Mouse (Mus musculus): ENCODE data around the gene Pdcd7.
A peak's percentile ranks its signal among the peaks of the same experiment; 100 is the strongest.

Gene Pdcd7

DNA sequence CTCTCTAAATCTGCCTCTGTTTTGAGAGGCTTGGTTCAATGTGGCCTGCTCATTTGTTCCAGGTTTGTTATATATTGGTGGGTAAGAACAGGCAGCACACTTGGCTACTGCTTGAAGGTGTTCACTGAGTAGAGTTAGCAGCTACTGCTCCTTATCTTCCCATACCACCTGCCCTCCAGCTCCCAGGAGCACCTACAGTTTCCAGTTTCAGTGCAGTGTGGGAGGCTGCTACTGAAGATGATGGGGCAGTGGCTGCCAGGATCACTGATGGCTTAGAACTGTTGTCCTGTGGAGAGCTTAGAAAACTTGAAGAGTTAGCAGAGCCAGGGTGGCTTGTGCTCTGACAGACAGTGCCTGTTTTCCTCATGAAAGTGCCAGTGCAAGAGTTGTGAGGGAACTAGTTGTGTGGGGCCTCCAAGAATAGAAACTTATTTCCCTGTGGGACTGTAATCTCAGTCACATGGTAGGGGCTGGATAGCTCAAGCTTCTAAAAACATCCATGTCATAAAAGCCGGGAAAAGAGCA is 13.1 kb downstream of the Pdcd7 start:
- no peak for DNase-seq

DNA sequence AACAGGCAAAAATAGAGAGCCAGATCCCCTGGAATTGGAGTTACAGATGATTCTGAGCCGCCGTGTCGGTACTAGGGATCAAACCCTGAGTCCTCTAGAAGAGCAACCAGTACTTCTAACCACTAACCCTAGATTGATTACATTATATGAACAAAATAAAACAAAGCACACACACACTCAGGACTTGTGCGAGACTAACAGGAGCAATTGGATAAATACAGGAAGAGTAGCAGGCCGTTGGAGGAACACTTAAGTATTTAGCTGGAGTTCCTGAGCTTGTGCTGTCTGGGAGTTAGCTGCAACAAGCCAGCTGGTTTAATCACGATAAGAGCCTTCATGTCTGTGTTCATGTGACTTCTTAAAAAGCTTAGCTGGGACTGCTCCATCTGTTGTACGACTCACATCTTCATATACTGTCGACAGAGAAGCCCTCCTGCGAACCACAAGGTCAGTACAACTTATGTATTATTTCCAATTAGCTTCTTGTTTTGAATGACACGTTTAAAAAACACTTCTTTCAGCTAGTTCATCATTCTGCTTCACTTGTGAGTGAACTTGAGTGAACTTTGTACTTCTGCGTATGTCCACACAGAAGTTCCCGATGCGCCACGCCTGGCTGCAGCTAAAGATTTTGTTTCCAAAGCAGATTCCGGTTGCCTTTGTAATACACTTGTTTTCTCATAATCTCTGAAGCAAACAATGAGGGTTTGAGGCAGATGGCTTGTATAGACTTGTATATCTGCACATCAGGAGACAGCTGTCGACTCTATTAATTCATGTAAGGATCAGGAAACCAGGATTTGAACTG is 14.9 kb downstream of the Pdcd7 start, which contains the start of gene Ubap1l:
Gene Ubap1l, plus strand, starts transcription at position 401 of the 808 bp plus-strand sequence.
- no peak for DNase-seq

DNA sequence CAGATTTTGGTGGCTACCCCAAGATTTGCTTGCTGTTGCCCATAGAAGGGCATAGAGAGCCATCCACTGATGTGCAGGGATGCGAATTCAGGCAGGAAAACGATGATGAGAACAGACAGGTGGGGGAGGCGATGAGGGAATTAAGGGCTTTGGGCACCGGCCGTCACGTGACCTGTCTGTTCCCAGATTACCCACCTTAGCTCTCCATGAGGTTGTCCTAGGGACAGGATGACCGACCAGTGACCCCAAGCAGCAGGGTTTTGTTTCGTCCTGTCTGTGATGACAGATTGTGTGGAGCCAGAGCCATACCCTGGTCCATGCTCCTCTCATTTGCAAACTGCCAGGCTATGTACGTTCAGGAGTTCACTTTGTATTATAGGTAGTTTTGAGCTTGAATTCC is 17.8 kb downstream of the Pdcd7 start:
- no peak for DNase-seq

DNA sequence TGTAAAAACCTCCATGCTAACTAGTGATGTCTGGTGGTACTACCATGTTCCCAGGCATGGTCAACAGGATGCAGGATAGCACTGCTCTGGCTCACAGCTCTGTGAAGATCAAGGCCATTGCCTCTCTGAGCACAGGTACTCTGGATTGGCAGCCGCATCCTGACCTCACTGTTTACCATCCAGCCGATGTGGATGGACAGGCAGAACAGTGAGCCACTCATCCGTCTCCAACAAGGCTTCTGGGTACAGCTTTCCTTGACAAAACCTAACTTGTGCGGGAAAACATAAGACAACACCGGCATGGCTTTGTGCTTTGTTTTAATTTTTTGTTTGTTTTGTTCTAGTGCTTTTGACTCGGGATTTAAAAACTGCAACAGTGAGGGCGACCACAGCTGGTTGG is 19.8 kb downstream of the Pdcd7 start:
- no peak for DNase-seq

DNA sequence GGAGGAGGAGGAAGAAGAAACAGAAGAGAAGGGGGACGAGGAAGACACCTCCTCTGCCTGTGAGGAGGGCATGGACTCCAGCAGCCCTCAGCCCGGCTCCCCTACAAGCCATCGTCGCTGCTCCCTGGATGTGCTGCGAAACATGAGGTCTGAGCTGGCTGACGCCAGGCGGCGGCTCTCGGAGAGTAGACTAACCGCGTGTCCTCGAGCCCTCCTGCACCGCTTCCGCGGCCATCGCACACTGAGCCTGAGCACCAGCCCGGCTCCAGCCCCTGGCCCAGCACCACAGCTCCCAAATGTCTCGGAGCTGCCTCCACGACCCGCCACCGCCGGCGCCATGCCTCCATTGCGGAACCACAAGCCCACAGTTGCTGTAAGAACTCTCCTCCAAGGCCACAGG is 25.9 kb downstream of the Pdcd7 start:
- no peak for DNase-seq

DNA sequence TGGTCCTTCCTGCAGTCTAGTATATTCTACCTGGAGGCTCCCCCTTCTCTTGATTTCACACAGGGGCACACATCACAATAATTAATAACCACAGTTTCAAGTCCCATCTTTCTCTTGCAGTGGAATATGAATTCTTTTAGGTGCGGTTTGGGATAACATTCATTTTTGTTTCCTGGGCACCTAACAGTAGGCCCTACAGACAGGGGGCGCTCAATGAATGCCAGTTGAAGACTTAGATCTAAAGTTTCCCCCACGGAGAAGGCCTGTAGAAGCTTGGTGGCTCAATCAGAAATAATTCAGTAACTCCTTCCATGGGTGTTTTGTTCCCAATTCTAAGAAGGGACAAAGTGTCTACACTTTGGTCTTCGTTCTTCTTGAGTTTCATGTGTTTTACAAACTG is 26.5 kb downstream of the Pdcd7 start:
- no peak for DNase-seq

DNA sequence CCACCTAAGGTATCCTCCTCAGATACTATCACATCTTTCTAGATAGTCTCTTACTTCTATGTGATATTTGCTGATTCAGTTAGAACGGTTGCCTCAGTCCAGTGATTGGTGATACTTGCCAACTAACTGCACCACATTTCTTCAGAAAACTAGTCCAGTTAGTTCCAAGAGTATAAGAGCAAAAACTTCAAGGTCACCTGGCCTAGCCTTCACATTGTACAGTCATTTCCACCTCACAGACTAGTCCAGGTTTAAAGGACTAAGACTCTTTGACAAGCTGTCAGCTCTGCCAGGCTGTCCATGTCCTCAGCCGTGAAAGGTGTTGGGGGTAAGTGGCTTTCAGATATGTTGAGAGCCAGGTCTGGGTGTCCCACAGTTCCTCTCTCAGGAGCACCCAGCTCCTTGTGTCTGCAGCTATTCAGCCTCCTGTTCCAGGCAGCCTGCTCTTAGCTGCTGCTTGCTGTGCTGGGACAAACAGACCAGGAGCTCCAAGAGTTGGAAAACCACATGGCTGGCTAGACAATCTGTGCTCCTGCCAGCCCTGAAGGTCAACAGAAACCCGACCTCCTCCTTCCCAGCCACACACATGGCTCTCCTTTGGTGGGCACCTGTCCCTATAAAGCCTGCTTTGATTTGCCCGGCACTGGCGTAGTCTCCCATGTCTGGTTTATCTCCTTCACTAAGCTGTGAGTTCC is 28.7 kb downstream of the Pdcd7 start:
- DNase-seq, result no peak

DNA sequence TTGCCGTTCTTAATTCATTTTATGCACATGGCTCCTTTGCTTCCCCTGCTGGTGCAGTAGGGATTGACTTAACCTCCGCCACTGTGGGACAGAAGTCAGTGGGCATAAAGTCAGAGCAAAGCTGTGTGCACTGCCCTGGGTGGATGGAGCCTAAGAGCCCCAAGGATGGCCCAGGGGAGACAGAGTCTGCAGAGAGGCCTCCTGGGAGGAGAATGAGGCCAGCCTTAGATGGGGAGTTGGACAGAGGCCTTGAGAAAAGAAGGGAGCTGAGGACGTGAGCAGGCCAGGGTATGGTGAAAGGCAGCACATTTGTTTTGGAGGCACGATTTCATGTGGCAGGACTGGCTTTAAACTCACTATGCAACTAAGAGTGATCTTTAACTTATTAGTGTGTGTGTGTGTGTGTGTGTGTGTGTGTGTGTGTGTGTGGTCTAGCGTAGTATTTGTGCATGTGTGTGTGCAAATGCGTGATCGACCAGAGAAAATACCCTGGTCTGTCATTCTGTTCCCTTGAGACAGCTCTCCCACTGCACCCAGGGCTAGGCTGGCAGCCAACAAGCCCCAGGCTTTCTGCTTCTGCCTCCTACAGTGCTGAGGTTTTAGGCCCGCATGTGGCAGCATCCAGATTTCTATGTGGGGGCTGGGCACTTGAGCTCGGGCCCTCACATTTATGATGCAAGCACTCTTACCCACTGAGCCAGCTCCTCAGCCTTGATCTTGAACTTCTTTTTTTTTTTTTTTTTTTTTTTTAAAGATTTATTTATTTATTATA is 29.4 kb downstream of the Pdcd7 start:
- peak; percentile 83 for DNase-seq

DNA sequence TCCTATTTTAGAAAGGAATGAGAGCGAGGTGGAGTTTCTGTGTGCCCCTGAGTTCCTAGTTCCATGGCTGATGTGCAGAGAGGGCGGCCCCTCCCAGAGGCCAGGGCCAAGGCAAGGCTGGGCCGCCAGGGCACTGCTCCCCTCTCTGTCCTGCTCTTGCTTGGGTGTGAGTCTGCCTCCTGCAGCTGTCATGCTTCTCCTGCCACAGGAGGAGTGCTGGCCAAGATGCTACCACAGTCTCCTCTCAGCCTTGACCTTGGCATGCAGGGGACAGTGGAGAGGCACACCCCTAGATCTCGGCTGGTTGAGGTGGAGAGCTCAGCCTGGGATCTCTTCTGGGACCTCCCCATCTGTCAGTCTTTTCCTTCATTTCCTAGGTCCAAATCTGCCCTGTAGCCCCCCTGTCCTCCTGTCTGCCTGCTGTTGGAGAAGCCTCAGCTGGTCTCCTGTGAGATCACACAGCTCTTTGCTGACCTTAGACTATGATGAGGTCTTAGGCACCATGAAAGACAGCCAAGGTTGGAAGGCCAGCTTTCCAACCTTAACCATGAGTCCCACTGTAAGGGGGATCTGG is 35.2 kb downstream of the Pdcd7 start:
- DNase-seq, result no peak

DNA sequence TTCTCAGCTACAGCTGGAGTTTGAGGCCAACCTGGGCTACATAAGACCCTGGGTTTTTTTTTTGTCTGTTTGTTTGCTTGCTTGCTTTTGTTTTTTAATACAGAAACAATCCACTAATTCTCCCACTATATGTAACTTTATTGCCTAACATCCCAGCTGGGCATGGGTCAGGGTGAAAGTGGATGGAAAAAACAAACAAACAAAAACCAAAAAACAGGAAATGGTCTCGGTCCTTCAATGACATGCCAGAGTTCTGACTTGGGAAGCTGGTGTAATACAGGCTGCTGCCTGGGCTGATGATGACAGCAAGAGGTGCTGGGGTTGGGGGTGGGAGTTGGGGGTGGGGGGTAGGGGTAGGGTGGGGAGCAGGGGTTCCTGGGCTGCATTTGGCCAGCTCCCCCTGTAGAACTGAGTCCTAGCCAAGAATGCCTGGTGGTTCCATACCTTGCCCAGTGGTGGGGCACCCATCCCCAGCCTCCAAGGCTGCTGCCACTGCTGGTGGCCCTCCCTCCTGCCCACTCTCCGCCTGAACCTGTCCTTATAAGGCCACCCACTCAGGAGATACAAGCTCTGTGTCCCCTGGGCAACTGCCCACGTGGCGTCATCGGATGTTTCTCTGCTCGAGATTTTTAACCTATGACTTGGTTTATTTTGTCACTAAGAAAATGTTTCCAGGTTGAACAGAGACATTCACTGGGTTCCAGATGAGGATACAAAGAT is 36.3 kb downstream of the Pdcd7 start:
- DNase-seq, result no peak

DNA sequence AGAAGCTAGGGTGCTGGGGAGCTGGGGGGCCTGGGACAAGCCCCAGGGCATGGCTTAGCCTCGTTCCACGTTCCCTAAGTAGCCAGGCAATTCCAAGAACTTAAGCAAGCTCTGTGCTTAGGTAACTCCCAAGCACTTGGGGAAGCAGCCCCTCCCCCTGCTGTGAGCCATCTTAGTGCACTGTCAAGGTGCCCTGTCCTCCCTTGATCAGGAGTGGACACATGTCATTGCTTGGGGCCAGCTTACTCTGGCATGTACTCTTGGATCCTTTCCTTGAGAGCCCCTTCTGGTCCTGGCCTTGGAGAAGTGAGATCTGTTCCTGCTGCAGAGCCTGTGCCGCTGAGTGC is 36.8 kb downstream of the Pdcd7 start:
- DNase-seq, result no peak

DNA sequence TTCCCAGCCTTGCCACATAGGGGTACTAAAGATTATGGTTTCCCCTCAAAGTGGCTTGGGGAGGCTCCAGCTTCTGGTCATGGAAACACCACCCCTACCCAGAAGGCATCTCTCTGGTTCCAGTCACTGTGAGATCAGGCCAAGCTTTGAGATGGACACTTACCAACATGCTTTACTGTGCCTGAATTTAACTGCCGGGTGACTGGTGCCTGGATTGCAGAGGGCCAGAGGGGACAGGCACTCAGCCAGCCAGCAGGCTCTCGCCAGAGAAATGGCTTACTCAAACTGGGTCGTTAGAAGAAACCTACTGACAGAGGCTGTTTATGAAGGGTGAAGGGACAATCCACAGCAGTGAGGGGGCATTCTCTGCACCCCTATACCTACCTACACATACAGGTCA is 38.4 kb downstream of the Pdcd7 start:
- no peak for DNase-seq

DNA sequence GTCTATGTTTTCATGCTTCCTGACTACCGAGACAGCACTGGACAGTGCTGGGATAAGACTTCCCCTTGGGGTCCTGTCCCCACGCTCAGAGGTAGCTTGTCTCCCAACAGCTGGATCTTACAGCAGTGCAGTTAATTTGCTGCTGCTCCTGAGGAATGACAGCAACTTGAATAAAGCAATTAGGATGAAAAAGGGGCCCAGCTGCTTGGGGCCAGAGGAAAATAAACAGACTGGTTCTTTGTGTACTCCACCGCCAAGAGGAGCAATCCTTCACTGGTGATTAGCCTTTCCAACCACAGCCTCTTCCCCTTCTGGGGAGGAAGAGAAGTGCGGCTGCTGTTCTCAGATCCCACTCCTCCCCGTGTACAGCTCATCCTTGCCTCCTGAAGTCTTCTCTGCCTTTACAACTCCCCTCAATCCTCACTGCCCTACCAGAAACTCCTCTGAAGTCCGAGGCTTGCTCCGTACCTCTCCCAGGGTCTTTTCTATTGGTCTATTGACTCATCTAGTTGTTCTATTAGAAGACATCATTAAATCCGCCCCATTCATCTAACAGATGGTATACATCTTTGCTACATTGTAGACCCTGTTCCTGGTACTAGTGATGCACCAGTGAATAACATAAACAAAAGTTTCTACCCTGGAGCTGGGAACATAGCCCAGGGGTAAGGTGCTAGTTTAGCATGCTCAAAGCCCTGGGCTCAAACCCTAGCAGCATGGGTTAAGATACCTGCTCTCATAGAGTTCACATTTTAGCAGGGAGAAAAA is 40.7 kb downstream of the Pdcd7 start:
- no peak for DNase-seq

DNA sequence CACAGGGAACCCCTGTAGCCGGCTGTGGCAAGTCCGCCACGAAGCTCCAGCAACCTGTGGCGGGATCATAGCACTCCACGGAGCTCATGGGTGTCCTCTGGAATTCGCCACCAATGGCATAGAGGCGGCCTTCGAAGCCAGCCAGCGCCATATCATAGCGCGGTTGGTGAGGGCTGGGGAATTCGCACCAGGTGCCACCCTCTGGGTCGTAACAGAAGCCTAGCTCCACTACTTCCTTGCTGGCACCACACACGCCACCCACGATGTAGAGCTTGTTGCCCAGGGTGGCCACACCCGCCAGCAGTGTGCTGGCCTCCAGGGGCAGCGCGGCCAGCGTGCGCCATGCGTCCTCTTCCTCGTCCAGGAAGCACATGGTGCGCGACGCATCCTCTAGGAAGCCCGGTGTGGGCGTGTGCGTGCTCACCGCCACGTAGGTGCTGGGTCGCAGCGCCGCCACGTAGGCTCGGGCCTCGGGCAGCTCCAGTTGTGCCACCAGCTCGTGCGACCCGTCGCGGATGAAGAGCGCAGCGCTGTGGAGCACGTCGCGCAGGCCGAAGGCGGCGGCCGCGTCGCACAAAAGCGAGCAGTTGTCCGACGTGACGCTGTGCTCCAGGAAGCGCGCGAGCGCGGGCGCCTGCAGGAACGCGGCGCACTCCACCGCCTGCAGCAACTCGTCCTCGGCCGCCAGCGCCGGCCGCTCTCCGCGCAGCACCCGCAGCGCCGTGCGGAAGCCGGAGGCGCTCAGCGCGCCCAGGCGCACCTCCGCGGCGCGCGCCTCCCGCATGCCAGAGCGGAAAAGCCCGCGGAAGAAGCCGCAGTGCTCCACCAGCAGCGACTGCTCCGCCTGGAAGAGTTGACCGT is 45.1 kb downstream of the Pdcd7 start:
- peak; percentile 11 for DNase-seq

DNA sequence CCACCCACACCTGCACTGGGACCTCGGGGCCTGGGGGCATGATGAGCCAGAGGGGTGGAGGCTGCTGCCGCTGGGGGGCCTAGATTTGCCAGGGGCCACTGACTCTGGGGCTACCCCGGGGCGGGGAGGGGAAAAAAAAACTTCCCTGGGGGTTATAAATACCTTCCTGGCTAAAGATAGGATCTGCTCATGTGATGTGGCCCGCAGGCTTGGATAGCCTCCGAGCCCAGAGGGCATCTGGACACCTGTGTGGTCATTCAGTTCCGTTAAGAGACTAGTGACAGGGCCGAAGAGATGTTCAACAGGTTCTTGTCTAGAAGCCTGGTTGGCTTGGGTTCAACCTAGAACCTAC is 45.7 kb downstream of the Pdcd7 start, which contains the start of gene Kbtbd13:
Gene Kbtbd13, minus strand, starts transcription at position 40 of the 352 bp plus-strand sequence.
- DNase-seq, result no peak

DNA sequence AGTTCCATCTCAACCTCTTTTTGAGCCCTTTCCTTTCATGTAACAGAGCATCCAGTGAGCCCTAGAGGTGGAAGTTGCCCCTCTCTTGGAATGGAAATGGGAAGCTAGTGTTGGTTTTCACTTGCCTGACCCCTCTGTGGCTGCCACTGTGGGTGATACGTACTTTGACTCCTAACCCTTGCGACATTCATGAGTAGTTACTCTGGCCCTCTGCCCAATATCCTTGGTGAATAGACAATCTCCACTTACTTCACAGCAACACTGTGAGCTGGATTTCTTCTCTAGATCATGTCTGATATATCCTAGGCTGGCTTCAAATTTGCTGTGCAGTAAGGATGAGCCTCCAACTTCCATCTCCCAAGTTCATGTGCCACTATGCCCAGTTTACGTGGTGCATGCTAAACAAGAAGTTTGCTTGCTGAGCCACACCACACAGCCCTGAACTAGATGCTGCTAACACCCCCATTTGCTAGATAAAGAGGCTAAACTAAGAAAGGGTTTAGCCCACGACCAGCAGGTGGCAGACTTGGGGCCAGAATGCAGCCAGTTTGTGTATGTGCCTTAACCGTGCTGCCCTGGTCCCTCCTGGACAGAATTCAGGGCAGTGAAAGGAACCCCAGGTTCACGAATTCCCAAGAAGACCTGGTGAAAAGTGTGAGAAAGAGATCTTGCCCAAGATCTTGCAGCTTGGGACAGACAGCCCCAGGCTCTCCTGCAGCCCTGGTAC is 46.9 kb downstream of the Pdcd7 start:
- DNase-seq, result peak; percentile 48

DNA sequence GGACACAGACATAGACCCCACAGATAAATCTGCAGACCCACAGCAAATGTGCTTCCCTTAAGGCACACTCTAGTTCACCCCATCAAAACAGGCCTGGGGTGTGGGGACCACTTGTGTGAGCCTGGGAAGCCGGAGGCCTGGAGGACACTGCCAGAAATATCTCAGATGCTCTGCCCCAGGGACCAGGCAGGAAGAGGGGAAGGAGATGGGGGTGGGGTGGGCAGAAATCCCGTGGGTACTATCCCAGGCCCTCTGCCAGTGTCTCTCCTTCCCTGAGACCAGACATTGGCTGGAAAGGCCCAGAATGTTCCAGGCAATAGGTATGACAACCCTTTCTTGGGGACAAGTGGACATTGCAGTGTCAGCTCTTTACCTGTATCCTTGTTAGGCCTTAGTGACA is 47.7 kb downstream of the Pdcd7 start:
- no peak for DNase-seq

DNA sequence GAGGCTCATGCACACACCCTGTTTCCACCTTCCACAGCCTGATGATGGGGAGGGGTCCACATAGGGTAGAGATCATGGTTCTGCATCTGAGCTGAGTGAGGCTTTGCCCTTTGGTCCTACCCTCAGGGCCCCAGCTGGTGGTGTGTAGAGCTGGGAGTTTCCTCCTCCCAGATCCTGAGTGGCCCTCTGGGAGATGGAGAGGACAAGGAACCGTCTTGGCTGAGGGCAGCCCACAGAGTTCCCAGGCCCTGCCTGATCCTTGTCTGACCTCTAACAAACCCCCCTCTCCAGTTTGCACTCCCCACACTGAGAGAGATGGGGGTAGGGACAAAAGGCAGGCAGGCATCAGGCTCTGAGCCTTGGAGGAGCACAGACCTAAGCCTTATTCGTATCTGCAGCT is 48.5 kb downstream of the Pdcd7 start:
- no peak for DNase-seq

DNA sequence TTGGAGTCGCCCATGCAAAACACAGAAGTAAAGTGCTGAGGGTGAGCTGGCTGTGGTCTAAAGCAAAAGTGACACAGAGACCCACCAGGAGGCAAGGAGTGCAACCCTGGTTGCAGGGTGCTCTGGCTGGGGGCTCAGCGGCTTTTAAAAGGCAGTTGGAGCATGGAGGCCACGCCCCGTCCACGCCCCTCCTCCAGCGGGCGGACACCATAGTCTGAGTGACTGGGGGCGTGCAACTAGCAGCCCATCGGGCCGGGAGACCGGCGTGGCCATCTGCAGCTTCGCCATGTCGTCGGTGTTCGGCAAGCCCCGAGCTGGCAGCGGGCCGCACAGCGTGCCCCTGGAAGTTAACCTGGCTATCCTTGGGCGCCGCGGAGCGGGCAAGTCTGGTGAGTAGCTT is 52.4 kb downstream of the Pdcd7 start, which contains the start of gene Rasl12:
Gene Rasl12, plus strand, starts transcription at position 228 of the 400 bp plus-strand sequence.
- peak; percentile 36 for DNase-seq

DNA sequence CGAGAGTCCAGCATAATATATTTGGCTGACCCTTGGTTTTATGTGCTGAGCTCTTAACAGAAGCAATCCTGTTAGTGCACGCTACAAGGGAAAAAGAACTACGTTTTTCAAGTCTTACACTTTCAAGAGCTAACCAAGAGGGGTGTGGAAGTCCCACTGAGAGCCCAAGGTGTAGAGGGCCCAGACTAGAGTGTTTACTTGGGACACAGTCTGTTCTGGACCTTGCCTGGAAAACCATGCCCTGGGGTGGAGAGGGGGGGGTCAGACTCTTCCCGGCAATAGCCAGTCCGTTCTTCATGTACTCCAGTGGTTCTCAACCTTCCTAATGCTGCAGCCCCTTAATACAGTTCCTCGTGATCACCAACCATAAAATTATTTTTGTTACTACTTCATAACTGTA is 54.0 kb downstream of the Pdcd7 start:
- DNase-seq, result no peak

Data from right cerebral cortex, adult 18-20 months (tissue).